Mouse (Mus musculus) embryo, embryonic 10 days (tissue): ENCODE measurements at regions not wholly inside any gene's neighbourhood (a gene's known extent, or its start where the extent isn't known, plus 50 kb on each side); places are given as distances from the start of the nearest gene placed in this dataset.

Experiments
- DNase-seq: peaks from one replicate; pipeline ENCODE4 v3.0.0-alpha.2; 2015; ENCODE audit warnings: low spot score

DNA sequence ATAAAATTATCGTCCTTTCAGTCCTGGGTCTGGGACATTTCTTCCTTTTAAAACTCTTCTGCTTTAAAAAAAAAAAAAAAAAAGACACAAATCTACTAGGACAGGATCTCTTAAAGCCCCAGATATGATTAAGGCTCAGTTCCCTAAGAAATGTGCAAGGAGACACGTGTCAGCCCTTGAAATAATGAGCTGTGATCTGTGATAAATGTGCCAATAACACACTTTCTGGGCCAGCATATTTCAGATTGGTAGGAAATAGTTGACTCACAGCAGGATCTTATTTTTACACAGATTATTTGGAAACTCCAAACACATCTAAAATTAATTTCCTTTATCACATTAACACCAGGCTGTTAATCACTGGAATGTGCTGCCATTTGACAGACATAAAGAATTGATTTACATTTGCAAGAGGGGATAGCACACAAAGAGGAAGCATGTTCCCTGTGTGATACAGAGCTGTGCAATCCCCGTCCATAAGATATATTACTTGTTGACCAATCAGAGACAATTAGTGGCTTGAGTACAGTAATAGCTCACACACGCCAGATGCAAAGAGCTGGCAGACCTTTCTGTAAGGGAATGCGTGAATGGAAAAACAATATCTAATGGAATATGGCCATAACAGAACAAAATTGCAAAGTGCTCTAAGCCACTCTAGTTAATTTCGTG lies 263.7 kb downstream of the Pax3 start:
- DNase-seq = no peak

DNA sequence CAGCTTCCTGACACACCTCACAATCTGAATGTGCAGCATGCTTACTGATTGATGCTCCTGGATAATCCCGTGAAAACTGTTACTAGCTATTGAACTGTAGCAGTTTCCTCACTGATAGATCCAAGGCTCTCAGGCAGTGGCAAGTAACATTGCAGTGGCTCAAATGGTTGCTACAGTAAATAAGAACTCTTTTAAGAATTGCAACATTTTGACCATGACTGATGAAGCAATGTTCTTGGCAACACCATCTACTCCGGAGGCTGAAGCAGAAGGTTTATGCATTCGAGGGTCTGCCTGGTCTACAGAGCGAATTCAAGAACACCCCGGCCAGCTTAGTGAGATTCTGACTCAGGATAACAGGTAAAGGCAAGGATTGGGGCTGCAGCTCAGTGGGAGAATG lies 264.7 kb downstream of the Pax3 start:
- no peak for DNase-seq

DNA sequence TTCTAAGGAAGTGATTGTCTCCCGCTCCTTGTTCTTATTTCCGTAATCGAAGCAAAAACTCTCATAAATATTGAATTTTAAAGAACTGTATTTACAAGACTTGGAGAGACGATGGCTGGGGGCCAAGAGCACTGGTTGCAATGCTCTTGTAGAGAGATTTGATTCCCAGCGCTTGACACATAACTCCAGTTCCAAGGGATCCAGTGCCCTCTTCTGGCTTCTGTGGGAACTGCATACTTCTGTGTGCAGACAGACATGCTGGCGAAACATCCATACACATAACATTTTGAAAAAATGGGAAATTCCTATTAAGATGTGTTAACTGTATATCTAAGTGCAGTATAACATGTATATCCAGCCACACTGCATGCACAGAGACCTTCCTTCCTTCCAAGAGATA lies 266.3 kb downstream of the Pax3 start:
- DNase-seq = peak; percentile 24

DNA sequence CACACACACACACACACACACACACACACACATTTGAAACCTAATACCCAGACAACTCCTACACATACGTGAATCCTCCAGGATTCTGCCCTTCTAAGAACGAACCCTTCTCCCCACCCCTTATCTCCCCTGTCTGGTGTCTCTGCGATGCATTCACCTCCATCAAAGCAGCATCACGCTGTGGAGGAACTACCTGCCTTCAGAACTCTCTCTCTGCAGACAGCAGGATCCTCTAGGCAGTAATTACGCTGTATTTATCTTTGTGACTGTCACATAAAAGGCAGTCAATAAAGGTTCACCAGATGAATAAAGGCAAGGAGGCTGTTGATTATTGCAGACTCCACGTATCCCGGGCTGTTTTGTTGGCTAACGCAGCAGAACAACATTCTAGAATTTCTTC lies 267.4 kb downstream of the Pax3 start:
- no peak for DNase-seq

DNA sequence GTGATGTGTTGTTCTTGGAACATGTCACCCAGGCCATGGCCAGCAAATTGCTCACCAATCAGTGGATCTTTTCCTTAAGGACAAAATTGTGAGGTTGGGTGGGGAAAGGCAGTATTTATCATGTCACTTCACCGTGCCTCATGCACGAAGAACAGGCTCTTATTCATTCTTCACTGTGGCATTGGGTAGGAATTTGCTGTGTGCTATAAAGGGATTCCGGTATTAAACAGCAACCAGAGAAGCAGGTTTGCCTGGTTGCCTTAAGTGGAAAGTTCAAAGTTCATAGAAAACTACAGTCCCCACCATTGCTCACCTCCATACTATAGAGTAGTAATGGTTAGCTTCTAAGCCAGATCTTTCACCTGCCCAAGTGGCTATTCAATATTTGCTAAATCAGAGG lies 270.8 kb downstream of the Pax3 start:
- DNase-seq = no peak

DNA sequence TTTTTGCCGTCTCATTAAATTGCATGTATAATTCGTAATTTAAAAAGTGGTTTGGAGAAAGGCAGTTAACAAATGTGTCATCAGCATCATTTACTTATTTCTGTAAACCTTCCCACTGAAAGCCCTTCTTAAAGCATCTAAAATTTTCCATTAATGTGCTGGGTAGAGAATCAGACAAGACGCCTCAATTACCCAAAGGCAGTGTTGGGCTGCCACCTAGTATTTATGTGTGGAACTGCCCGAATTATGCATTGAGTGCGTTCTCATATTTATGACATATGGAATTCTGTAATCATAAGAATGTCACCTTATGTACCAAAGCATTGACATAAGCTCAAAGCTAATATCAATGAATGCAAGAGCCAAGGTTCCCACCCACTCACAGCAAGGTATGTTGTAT lies 300.7 kb downstream of the Pax3 start:
- DNase-seq = peak; percentile 48

DNA sequence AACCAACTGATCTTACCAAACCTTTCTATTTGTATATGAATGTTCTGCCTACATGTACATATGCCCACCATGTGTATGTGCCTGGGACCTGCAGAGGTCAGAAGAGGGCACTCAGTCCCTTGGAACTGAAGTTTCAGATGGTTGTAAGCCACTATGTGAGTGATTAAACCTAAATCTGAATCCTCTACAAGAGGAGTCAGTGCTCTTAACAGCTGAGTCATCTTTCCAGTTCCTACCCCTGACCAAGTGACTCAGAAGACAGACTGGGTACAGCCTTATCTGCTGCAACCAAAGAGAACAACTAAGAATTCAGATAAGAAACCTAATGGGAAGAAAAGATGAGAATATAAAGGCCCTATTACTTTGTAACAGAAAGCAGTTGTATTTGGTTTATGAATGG lies 317.9 kb downstream of the Pax3 start:
- DNase-seq = no peak

DNA sequence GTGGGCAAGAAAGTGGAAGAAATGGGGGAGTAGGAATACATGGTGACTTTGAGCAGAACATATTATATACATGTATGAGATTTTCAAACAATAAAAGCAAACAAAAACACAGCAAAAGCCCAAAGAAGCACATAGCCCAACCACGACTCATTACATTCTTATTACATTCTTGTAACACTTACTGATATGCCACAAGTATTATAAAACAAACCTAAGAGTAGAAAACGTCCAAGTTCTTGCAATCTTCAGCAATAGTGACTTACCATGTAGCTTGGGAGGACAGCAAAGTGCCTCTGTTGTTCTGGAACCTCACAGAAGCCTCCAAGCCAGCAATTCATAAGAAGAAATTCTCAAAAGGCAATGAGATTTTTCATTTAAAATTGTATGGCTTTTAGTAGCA lies 326.8 kb downstream of the Pax3 start:
- DNase-seq = no peak

DNA sequence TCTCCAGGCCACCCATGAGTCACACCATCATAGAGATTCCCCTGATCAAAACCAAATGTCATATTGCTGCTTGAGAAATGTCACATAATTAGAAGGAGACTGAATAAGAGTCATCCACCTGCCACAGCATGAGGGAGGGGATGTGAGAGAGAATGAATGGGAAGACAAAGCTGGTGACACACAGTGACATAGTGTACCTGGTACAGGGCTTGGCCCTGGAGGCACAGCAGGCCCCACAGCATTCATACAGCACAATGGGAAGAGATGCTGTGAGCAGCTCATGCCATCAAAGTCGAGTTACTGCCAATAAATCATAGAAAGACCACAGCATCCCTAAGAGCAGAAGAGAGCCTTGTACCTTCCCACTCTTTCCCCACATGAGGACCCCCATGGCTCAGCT lies 327.8 kb downstream of the Pax3 start:
- no peak for DNase-seq

DNA sequence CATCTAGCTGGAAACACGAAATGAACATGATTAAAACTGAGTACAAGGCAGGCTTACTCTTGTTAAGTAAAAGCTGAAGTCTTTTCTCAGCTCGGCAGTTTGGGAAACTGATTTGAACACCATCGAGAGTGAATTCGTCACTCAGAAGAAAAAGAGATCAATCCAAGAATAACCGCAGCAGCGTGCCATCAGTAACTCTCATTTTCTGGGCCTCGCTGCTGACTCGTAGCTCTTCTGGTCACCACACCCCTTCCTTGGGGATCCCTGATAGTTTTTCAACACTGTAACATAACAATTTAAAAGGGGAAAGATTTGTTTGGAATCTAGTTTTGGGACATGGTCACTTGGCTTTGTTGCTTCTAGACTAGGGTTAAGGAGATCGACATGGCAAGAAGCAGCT lies 337.0 kb downstream of the Pax3 start:
- no peak for DNase-seq

DNA sequence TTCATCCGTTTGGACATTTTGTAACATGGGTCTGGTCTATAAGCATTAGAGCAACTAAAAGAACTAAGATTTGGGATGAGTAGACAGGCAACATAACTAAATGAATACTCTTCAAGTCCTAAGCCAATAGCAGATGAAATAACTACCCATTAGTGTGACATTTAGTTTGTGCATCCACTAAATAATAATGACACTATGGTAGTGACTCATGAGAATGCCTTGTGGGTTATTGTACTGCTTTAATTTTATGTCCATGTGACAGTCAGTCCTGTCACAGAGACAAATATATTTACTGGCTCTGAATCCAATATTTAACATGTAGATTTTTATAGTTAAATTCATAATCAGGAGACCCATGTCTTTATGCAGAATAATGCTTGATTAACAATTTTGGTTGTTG lies 339.5 kb upstream of the Epha4 start:
- no peak for DNase-seq

DNA sequence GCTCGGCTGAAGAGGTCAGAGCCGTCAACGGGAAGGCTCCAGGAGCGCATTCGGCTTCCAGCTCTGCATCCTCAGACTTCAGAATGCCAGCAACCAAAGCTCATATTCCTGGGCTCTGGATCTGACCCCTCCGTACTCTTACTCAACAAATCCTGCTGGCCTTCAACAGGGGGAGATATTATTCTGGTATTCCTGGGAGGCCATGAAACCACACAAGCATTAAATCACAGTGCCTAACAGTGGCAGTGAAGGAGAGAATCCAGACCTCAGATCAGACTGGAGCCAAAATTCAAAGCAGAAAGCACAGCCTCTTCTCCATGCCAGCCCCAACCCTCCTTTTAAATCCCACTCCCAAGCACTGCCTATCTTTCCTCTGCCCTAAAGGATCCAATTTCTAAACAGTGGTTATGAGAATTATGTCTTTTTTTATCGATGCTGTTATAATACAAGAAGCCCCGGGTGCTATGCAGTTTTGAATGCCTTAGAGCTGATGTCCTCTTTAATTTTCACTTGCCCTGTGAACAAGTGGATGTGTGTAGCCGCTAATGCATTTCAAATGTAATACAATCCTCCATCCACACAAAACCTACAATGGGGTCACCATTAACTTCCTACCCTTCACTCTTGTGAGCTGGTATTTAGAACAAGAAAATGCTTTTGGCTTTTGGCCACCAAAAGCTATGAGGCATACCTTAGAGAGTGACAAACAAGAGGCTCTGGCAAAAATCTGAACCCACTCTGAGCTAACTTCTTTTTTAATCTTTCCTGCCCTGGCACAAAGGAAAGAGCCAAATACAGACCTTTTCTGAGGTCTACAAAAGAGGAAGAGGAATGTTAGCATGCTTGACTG lies 333.1 kb upstream of the Epha4 start:
- no peak for DNase-seq

DNA sequence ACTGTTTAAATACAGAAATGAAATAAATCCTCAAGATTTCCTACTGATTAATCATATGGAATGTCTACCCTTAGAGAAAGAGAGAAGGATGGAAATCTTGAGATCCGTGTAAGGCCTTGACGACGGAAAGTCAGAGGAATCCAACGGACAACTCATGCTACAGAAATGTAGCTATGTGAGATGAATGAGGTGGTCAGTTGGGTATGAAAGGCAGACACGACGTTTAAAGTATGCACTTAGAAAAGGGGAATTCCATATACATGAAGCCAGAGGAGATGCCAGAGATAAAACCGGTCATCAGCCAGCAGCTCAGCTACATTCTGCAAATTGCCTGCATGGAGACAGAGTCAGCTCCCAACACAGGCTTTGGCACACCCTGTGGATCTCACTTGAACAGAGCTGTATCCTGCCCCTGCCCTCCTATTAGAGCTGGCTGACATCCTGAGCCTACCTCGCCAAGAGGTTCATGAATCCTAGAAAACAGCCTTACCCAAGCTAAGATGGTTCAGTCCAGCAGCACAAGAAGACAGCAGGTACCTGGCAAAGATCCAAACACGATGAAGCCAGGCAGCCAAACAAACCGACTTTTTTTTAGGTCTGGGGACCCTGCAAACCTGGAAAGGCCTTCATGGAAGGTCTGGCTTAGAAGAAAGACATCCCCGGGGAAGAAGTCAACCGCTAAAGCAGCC lies 331.3 kb upstream of the Epha4 start:
- DNase-seq = no peak

DNA sequence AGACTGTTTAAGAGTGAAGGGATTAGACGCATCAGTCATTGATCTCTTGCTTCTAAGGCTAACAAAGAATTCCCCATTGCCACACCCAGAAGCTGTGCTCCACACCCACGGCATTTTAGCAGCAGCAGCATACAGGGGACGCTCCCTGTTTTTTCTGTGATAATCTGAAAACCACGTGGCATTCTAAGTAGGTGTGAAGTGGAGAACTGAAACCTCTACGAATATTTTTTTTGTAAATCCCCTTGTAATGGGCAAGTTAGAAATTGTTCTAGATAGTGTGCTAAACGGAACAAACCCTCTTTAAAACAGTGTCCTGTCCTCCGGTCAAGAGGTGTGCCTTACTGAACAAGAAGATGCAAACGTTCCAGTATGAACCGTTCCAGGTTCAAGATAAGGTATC lies 325.8 kb upstream of the Epha4 start:
- no peak for DNase-seq

DNA sequence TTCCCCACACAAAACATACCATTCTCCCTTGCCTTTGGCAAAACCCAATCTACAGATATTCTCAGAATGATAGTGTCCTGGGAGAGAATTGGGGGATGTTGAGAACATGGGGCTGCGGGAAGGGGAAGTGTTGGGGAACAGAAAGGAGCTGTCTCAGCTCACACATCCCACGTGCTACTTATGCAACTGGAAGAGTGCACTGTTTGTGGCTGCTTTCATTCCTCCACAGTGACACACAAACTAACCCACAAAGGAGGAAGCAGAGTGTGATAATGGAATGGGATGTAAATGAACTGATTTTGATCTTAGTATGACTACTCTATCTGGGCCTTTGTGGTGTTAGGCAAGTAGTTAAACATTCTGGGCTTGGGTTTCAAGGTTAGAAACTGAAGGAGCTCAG lies 317.3 kb upstream of the Epha4 start:
- no peak for DNase-seq

DNA sequence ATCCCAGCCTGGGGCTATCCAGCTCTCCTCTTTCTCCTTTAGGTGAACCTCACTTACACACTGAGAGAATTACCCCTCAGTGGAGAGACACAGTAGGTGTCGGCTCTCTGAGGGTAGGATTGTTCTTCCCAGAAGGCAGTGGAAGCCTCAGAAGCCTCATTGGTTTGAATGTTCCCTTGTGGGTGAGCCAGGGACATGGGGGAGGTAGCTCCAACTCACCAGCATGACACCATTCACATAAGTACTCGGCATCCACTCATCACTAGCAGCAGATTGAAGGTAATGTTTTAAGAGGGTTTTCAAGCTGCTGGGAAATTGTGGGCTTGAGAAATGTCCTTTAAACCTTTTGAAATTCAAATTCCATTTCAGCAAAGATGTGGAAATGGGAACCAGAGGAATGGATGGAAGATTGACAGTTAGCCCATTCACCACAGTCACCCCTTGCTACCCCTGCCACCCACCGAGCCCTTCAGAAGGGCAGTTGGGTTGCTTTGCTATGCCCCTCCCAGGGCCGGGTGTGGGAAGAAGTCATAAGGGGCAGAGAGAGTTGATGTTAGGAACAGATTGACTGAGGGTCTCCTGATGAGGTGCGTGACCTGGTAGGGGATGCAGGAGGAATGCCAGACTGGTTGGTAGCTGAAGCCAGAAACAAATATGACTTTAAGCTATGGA lies 310.0 kb upstream of the Epha4 start:
- DNase-seq = no peak

DNA sequence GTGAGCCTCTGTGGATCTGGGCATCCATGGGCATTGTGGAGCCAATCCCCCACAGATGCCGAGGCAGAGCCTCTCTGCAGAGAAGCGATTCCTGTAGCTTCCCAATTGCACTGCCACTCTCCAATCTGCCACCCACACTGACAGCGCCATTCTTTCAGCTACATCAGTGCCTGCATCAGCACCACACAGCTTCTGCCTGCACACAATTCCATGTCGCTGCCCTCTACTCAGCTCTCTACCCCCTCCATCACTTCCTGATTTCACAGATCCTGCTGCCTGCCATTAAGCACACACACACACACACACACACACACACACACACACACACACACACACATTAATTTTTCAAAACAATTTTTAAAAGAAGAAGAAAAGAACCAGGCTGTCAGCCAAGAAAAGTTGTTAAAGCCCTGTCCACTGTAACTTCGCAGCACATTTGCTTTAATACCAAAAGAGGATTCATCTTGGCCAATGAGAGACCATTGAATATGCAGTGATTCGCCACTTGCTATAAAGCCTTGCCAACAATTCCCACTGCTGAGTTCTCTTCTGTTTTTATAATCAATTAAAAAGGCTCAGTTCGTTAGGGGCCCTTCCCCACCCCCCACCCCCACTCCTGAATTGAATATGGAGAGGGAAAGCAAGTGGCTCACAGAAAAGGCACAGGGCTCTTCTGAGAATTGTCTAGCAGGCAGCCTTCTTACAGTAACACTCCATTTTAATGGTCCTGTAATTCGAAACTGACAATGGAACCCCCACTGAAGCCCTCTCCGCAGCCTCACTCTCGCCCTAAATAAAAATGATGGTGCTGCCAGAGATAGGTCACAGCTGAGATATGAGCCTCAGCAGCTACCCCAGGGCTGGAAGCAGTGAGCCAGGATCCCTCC lies 309.2 kb upstream of the Epha4 start:
- DNase-seq = peak; percentile 27

DNA sequence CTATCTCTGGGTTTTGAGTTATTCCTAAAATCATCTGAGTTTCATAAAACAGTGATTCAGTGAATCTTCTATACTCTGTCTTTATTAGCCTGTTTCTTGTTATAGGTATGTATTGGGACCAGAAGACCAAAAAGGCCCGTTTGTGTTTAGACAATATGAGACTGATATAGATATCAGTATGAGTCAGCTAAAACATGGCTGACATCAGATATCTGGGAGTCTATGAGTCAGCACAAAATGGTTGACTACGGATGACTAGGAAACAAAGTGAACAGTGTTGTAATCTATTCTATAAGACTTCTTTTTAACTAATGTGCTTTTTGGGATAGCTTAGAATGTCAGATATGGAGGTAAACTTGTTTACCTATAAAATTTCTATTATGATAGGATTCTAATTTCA lies 305.2 kb upstream of the Epha4 start:
- DNase-seq = no peak

DNA sequence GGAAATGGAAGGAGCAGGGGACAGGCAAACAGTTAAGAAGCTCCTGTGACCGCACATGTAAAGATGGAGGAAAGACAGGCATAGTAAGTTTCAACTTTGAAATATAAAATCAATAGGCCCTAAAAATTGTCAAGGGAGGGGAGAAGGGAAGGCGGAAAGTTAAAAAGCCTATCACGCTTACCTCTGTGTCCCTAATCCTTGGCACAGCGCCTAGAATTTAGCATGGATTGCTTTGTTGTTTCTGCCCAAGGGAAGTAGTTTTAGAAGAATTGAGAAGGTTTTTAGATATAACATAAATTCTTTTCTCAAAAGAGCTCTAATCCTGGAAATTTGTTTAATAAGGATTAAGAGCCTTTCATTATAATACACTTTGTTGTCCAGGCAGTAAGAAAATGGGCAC lies 300.6 kb upstream of the Epha4 start:
- DNase-seq = no peak

DNA sequence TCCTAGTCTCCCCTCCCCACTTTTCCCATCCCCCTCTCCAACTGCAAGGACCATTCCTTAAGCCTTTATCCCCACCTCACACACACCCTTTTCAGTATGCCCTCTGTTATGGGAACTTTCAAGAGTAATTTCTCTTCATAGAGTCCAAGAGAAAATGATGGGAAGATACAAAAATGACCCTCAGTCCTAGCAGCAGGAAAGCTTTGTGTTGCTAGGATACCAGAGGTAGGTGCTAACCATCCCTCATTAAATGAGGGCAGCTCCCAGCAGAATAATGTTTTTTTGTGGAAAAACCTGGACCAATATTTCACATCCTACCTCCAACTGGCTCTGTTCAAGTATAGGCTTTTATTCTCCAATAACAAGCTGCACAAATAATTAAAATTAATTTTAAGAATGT lies 296.7 kb upstream of the Epha4 start:
- no peak for DNase-seq

DNA sequence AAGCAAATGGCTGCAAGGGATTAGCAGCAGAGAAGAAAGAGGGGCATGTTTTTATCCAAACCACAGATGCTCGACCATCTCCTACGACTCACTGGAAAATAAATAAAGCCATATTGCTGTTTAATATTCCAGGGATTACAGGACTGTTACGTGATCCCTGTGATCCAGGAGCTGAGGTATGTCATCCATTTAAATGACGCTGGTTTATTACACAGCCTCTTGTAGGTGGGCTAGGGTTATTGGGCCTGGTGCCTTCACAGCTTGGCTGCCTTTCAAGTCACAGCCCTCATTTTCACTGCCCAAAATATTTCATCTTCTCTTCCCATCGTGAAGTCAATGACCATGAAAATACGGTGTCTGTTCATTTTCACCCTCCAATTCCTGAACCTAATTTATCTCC lies 276.1 kb upstream of the Epha4 start:
- DNase-seq = no peak

DNA sequence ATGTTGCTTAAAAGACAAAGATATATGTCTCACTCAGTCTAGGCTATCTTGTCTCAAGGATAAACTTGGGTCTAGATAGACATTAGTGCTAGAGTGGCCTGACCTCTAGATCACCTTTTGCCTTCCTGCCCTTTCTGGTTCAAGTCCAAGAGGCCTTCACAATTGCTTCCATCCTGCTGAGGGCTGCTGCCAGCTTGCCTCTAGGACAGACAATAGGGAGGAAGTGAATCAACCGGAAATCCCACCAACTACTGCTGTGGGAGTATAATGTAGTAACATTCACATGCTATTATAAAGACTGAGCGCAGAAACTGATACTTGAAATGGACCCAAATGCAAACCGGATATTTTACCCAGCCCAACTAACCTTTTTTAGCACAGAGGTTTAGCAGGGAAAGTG lies 239.4 kb upstream of the Epha4 start:
- no peak for DNase-seq
